Mouse (Mus musculus) megakaryocyte, embryonic 14.5 days (primary cell): ENCODE measurements around the gene Ly6g6c.

ENCODE experiments used
- FLI1 ChIP-seq: IDR thresholded peaks from 2 replicates; pipeline ENCODE4 v1.6.1; 2012; ENCODE audit warnings: low read length, inconsistent platforms, mixed read lengths
- GATA1 ChIP-seq: IDR thresholded peaks from 3 replicates; pipeline ENCODE4 v1.6.1; 2012; ENCODE audit warnings: mixed read lengths, low read length, inconsistent platforms, borderline replicate concordance

GRCm38 (mm10) chr17:35016791-35017705 is 48.1 kb upstream of the Ly6g6c start:
- TF ChIP-seq GATA1 (no peak), FLI1 (no peak)
